9 mouse cellular contexts compared by ENCODE assay signal in the genomic region with DNA sequence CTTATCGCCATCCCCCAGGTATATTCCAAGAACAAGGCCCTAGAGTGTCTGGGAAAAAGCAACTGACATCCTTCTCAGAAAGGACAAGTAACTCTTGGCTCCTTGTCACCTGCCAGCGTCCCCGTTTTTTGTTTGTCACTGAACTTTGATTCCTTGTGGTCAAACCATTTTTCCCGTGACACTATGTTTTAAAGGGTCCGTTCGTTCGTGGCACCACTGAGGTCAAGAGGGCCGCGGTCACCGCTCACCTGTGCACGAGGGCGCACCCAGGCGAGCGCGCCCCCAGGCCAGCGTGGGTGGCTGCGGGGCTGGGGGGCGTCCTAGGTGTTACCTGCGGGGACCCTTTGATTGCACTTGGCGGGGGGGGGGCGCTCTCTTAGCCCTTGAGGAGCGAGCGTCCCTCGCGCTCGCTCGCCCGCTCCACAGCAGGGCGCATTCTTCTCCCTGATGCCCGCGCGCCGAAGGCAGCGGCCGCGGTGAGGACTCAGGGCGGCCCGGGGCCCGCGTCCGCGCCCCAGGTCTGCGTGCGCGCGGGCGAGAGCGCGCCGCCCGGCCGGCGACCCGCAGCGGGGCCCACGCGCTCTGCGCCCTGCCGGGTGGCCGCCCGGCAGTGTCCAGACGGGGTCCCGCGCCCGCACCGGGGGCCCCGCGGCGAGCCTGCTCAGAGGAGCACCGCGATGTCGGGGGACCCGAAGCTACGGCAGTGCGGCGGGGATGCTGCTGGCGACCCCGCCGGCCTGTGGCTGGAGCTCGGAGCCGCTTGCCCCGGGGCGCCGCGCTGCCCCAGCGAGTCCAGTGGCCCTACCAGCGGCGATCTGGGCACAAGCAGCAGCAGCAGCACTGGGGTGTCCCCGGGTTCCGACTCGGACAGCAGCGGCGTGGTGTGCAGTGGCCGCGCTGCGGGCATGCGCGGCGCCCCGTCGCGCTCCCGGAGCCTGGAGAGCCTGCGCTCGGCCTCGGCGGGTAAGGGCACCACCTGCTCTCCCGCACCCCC.
A peak's percentile ranks its signal among the peaks of the same experiment; 100 is the strongest.
DNase-seq lines count a peak whose midpoint lies in the region; ATAC-seq and TF ChIP-seq lines count a peak whose summit lies in the region.
"Had no signal": no experiment of that assay in that cellular context is flagged by ENCODE, and none has a peak within 500 bp of the region (broad histone marks: within the 10 kb centered on the region; RNA-seq: fewer than 3 reads in every experiment).

No protein-coding gene starts in this region.

- DNase-seq in gastrocnemius, adult 2 months: no peak
- DNase-seq in gastrocnemius, postnatal 25 days: no peak
- DNase-seq in thymus, postnatal 4 days: peak; percentile 12
- no peak for DNase-seq in thymus, postnatal 14 days
- peak; percentile 5 to 7 for DNase-seq in heart, postnatal 10 days

- H3K4me1 ChIP-seq in liver, embryonic 15.5 days (replicated peaks): no peaks in the 10 kb centered on the region
- H3K4me1 ChIP-seq in stomach, embryonic 15.5 days: 0 out of 2 replicates have a peak, but pooled peaks cover 18% of the 10 kb centered on the region

- no peak for ATAC-seq in liver, embryonic 15.5 days (ENCODE audit: insufficient read depth)
- ATAC-seq in stomach, embryonic 15.5 days (ENCODE audit: insufficient read depth, low FRiP score, low read depth): peak; percentile 63; the same call in 1 of the 2 replicates
- no peak for ATAC-seq in monocyte, adult 5-6 weeks (replicated peaks; ENCODE audit: insufficient number of reproducible peaks, low FRiP score, low TSS enrichment, poor library complexity, severe bottlenecking)

- no peaks in the 10 kb centered on the region for H3K9me3 ChIP-seq in liver, embryonic 15.5 days (replicated peaks)
- no peaks in the 10 kb centered on the region for H3K9me3 ChIP-seq in stomach, embryonic 15.5 days

- no peak overlapping the region for H3K27ac ChIP-seq in gastrocnemius, adult 2 months
- no peak overlapping the region for H3K27ac ChIP-seq in liver, embryonic 15.5 days (replicated peaks)
- no peak overlapping the region for H3K27ac ChIP-seq in stomach, embryonic 15.5 days

- no peak overlapping the region for H3K9ac ChIP-seq in liver, embryonic 15.5 days
- 0 out of 2 replicates have a peak overlapping the region, but pooled peaks have one; percentile 3 for H3K9ac ChIP-seq in stomach, embryonic 15.5 days

- H3K36me3 ChIP-seq in liver, embryonic 15.5 days (replicated peaks): no peaks in the 10 kb centered on the region
- H3K36me3 ChIP-seq in stomach, embryonic 15.5 days: no peaks in the 10 kb centered on the region

- H3K4me2 ChIP-seq in liver, embryonic 15.5 days: peak overlapping the region; percentile 39
- H3K4me2 ChIP-seq in stomach, embryonic 15.5 days: peak overlapping the region; percentile 95

- peaks cover 66% of the 10 kb centered on the region for H3K27me3 ChIP-seq in liver, embryonic 15.5 days
- peaks cover 43% of the 10 kb centered on the region for H3K27me3 ChIP-seq in stomach, embryonic 15.5 days (replicated peaks)

- peak overlapping the region; percentile 66 for H3K4me3 ChIP-seq in gastrocnemius, adult 2 months
- peak overlapping the region; percentile 23; the same call in 1 of the 2 replicates for H3K4me3 ChIP-seq in liver, embryonic 15.5 days (replicated peaks)
- H3K4me3 ChIP-seq in stomach, embryonic 15.5 days (replicated peaks): peak overlapping the region; percentile 60
- H3K4me3 ChIP-seq: myocyte had no signal

- 1% methylated on average over 106 of the region's 108 CpGs for WGBS in liver, embryonic 15.5 days (ENCODE audit: insufficient replicate concordance)
- under 1% methylated on average over 107 of the region's 108 CpGs for WGBS in stomach, embryonic 15.5 days

- no peak for TF ChIP-seq CTCF in gastrocnemius, adult 2 months (IDR thresholded peaks at IDR 0.05)

- intact Hi-C loops in gastrocnemius, adult 2 months (cut with DNase I): no loop called here
- intact Hi-C loops in heart, postnatal 10 days (cut with DNase I): no loop called here

Comparison
In these comparisons a context has a peak if more than half of its experiments do, and no peak if none do; other contexts are left out.
1. DNase-seq: peak in thymus, postnatal 4 days (single experiment) and heart, postnatal 10 days (2 of 2); none in gastrocnemius, adult 2 months (single experiment), gastrocnemius, postnatal 25 days (single experiment) and thymus, postnatal 14 days (single experiment).
2. Peak in every context shown above with its lines, with median percentiles within 50 percentile points of each other: H3K4me3 ChIP-seq.